Mouse (Mus musculus): Measurements from ENCODE around the gene Pla2g1b.

The Pla2g1b gene

DNA sequence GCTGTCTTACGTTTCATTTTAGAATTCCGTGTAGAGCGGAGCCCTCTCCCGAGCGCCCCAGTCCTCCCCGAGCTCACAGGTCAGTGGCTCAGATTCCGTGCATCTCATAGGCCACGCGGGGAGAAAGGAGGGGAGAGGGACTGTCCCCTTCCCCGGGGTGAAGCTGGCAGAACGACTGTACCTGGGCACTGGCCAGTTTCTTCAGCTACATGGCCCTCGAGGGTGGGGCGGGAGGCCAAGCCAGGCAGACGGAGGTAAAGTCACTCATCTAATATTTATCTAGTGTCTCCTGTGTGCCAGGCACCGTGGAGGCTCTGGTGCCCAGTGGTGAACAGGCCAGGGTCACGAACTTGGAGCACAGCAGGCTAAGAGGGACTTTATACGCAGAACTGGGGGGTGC, 19.0 kb upstream of the Pla2g1b start:
- DNase-seq: no peak

DNA sequence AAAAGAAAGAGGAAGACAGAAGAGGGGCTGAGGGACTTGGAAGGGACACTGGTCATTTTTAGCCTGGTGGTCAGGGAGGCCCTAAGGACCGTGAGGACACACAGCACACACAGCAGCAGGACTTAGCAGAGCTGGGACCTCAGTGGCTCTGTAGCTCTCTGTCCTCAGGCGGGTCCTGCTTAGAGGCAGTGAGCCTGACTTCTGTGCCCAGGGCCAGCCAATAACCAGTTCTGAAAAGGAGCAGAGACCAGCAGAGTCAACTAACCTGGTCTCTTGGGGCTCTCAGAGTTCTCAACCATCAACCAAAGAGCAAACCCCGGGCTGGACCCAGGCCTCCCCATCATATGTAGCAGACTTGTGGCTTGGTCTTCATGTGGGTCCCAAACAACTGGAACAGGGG, 16.8 kb upstream of the Pla2g1b start:
- DNase-seq: no peak

DNA sequence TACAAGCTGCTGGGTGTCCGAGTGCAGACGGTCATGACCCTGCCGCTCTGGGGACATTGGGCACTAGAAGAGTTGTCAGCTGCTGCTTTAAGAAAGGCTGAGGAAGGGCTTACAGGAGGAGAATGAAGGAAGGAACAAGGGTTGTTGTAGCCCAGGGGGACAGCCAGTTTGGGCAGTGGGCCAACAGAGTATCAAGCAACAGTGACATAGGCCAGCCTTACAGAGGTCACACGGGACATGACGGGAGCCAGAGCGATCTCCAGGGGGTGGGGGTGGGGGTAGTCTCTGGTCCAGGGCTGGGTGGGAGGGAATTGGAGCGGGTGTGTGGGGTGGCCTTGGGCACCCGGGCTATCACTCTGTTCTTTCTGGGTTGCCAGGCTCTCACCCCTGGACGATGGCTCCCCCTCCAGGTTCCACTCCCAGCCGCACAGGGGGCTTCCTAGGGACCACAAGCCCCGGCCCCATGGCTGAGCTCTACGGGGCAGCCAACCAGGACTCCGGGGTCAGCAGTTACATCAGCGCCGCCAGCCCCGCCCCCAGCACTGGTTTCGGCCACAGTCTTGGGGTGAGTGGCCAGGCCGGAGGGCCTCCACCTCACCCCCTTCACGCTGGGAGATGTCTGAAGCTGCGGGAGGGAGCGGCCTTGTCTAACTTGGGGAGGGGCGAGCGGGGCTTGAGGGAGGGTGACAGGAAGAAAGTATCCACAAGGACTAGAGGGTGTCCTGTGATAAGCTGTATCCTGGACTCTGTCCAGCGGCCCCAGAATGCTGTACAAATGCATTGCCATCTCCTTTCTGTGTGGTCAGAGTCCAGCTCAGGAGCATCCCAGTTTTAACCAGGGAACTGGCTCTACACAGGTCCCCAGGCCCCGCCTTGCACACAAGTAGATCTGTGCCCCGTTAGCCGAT, 15.4 kb upstream of the Pla2g1b start:
- no peak for DNase-seq

DNA sequence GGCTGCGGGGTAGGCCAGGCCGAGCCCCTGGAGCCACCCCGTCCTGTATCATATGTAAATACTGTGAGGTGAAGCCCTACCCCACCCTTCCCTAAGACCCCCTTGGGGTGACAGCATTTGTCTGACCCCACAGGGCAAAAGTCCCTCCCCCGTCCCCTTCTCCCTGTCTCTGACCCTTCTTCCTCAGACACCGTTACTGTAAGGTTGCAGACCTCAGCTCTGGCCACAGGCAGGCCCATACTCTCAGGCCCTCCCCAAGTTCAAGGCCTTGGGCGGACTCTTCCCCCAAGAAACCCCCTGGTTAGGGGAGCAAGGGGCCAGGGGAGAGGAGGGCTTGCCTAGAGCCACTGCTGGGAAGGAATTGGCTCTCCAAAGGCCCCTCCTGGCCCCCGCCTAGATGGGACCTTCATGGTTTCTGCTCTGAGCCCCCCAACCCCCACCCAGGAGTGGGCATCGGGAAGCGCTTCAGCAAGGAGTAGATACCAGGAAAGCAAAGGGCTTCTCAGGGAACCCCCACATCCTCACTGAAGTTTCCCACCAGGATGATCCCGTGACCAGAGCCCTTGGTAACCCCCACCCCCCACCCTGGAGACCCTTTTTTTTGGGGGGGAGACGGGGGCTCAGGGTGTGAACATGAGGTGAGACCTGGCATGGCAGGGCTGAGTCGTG, 11.5 kb upstream of the Pla2g1b start:
- no peak for DNase-seq

DNA sequence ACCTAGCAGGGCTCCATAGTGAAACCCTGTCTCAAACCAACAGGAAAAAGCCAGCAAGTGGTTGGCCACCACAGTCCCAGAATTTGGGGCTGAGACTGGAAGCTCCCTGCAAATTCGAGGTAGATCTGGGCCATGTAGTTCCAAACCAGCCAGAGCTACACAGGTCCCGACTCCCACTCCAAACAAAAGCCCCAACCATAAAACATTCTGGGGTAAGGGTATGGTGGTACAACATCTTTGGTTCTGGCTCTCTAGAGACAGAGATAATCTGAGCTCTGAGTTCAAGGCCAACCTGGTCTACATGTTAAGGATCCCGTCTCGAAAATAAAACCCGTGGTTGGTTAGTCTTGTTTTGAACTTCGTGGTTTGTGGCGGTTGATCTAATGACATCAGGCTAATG, 10.2 kb upstream of the Pla2g1b start:
- no peak for DNase-seq

DNA sequence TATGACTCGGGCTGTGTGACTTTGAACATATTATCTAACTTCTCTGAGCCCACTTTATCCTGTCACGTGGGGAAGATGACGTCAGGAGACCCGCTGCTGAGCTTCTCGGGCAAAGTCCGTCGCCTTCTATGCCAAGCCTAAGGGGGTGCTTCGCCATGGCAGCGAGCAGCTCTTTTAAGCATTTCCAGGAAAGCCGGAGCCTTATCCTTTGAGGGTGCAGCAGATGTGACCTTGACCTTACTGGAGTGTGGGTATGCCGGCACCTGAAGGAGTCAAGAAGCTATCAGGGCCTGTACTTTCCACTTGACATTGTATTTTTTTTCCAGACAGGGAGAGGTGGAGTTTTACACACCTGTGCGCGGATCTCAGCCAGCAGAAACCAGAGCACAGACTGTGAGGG, 7.1 kb upstream of the Pla2g1b start:
- DNase-seq: no peak

DNA sequence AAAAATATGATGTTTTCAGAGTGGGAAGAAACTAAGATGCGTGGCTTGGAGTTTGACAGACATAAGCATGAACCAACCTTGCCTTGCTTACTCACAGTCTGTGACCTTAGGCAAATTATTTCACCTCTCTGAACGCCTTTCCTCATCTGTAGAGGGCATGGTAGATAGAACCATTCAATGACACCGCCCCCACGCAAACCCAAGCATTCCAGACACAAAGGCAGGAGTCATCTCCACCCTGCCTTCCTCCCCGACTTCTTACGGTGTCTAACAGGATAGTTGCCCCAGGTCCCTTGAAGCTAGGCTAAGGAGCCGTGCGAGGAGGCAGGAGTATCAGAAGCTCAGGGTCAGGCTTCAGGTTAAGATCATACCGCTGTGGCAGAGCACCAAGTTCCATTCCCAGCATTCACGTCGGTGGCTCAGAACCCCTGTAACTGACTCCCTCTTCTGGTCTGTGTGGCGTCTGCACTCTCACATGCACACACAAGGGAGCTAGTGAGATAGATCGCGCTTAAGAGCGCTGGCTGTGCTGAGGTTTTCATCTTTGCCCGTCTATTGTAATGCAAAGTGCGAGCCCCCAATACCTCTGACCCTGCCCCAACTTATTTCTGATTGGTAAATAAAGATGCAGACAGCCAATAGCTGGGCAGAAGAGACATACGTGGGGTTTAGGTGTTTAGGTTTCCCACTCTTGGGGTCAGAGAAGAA, 1.5 kb upstream of the Pla2g1b start:
- DNase-seq: no peak

DNA sequence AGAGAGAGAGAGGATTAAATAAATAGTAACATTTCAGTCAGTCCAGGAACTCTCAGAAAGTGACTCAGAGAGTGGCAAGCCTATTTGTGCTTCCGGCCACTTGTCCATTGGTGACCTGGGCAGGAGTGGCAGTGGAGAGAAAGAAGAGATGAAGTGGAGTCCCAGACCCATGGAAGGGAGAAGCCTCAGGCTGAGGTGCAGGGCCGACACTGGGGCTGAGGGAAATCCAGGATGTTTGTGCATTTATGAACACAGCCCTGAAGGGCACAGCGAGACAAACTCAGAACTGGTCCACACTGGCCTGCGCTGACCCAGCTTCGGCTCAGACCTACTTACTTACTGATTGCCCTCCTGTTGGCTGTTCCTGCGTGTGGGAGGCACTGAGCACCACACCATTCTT, 3.7 kb downstream of the Pla2g1b start:
- peak; percentile 46 for DNase-seq

DNA sequence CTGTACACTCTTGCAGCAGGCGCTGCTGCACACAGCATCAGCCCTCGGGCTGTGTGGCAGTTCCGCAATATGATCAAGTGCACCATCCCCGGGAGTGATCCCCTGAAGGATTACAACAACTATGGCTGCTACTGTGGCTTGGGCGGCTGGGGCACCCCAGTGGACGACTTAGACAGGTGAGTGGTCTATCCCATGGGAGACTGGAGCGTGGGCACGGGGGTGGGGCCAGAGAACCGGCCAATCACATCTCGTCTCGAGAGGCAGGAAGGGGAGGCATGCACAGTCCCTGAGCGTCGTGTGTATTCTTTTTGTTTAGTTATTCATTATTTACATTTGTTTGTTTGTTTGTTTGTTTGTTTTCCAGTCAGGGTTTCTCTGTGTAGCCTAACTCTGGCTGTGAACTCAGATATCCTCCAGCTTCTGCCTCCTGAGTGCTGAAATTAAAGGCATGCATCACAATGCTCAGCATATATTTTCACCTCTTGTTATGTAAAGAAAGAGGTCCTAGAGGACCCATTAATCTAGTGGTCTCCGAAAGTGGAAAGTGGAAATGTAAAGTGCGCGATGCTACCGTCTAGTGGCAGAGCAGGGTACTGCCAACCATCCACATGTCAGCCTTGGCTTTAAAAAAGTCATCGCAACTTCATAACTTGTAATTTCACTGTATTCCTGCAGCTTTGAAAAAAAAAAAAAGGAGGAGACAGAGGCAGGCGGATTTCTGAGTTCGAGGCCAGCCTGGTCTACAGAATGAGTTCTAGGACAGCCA, 4.9 kb downstream of the Pla2g1b start:
- DNase-seq: peak; percentile 77

DNA sequence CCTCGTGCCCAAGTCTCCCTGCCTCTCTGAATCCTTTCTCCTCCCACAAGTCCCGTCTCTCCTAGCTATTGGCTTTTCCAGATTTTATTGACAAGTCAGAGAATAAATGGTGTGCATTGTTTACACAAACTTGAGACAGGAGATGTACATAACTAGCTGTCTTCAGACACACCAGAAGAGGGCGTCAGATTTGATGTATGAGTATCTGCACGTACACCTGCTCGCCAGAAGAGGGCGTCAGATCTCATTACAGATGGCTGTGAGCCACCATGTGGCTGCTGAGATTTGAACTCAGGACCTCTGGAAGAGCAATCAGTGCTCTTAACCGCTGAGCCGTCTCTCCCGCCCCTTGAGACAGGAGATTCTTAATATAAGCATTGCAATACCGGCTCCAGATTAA, 7.1 kb downstream of the Pla2g1b start:
- DNase-seq: no peak

DNA sequence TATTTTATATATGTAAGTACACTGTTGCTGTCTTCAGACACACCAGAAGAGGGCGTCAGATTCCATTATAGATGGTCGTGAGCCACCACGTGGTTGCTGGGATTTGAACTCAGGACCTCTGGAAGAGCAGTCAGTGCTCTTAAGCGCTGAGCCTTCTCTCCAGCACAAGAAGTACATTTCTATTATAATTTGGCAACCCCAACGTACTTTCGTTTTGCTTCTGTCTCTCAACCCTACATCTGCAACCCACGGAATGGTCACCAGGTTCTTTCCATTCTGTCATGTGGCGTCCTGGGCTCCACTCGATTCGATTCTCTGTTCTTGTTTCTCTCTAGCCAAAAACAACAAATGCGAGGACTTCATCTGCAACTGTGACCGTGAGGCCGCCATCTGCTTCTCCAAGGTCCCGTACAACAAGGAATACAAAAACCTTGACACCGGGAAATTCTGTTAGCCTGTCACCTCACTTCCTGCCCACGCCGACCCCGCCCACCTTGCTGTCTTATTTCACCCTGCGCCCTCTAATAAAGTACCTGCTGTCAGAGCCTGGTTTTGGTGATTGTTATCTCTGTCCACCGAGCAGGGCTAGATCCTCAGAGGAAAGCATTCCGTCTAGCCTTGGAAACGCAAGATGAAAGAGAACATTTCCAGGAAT, 8.2 kb downstream of the Pla2g1b start:
- no peak for DNase-seq

DNA sequence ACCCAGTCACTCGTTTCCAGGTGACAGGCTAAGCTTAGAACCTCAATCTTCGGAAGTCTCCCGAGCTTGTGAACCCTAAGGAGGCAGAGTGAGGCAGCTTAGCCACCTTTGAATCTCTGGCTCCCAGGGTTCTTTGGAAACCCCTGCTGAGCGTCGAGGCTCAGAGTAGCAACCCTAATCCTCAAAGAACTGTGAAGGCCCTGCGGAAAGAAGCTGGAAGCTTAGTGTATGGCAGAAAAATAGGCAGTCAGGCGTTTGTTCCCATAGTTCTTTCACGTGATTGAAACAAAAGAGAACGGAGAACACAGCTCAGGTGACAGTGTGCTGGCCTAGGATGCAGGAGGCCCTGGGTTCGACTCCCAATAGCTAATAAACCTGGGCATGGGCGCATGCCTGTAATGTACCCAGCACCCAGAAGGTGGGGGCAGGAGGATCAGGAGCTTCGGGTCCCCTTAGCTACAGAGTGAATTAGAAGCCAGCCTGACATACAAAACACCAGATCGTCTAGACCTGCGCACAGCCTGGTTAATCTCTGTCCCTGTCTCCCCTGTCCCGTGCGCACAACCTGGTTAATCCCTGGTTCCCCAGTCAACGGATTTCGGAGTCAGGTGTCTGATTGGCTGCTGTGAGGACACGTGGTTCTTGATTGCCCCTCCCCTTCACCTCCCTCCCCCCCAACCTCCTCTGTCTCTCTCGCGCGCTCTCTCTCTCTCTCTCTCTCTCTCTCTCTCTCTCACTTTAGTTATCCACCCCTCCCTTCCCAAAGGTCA, 9.5 kb downstream of the Pla2g1b start:
- DNase-seq: peak; percentile 62

DNA sequence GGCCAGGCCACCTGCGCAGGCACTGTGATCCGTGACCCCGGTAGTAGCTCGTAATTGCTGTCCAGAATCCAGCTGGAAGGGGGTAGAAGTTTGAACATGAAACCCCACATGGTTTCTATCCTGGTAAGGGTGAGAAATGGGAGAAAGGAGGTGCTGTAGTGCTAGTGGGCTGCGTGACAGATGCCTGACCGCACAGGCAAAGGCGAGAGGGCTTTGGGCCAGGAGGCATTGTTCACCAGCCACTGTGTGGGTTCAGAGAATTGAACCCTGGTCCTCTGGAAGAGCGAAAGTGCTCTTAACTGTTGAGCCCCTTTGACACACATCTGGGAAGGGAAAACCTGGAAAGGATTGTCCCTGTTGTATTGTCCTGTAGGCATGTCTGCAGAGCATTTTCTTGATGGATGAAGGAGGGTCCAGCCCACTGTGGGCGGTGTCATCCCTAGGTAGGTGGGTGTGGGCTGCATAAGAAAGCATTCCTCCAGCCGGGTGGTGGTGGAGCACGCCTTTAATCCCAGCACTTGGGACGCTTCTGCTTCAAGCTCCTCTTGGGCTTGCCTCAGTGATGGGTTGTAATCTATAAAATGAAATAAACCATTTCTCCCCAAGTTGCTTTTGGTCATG, 10.2 kb downstream of the Pla2g1b start:
- no peak for DNase-seq

DNA sequence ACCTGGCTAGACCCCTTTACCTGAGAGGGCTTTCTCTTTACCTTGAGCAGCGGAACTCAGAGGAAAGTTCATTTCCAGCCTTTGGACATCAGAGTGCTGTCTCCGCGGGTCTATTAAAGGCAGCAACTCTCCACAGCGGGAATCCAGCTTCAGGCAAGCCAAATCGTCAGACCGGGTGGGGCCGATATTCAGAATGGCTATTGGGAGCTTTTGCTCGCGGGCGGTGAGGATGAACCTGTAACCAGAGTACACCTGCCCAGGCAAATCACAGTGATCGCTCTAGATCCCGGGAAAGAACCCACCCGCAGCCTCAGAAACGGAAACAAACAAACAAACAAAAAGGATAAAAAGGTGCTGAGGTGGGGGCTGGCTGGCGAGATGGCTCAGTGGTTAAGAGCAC, 13.5 kb downstream of the Pla2g1b start:
- no peak for DNase-seq

DNA sequence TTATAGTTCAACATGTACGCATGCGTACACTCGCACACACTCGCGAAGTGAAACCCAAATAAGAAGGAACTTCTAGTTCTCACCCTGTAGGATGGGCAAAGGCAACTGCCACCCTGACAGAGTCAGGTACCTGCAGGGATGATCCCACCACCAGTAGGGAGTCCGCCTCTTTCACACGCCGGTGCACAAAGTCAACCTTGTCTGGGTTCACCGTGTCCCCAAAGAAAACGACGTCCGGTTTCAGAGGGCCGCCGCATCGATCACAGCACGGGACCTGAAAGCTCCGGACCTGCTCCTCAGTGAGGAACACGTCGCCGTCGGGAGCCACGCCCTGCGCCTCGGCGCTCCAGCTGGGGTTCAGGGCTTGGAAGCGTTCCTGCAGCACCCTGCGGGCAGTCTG, 14.0 kb downstream of the Pla2g1b start:
- peak; percentile 35 for DNase-seq

DNA sequence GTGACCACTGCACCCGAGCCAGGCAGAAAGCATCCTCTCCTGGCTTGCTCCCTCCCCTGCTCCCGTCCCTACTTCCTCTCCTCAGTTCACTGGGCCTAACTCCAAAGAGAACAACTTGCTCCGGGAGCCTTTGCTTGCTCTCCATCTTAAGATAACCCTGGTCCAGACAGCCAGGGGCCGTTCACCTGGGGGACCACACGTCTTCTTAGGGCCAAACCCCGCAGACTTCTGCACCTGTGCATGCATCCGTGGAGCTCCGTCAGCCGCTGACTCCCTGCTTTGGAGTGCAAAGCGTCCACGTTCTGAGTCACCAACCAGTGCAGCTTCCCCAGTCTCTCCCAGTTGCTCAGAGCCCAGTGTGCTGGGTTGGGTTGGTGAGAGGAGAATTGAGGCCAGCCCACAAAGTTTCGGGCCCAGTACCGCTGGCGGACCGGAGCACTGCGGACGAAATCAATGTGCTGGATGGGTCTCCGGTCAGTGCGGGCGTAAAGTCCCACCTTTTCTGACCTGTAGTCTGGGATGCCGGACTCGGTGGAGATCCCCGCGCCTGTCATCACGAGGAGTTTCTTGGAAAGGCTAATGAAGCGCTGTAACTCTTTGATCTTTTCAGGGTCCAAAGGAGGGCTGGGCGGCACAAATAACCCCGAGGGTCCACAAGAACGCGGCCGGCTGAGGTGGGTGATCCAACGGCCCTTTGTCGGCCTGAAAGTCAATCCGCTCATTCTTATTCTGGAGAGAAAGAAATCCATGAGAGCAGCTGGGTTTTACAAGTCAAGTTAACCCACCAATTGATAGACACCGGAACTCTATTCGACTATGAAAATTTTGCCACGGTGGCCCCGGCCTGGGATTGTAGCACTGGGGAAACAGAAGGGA, 16.6 kb downstream of the Pla2g1b start:
- DNase-seq: no peak

DNA sequence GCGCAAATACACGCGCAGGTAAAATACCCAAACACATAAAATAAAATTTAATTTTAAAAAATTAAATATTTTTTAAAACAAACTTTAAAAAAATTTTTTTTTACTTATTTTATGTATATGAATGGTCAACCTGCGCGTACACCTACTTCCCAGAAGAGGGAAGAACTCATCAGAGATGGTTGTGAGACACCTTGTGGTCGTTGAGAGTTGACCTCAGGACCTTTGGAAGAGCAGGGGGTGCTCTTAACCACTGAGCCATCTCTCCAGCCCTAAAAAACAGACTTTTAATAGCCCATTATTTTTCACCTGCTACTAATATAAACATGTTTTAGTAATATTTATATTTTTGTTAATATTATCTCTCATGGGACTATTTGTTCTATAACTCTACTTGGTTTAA, 17.3 kb downstream of the Pla2g1b start:
- no peak for DNase-seq

DNA sequence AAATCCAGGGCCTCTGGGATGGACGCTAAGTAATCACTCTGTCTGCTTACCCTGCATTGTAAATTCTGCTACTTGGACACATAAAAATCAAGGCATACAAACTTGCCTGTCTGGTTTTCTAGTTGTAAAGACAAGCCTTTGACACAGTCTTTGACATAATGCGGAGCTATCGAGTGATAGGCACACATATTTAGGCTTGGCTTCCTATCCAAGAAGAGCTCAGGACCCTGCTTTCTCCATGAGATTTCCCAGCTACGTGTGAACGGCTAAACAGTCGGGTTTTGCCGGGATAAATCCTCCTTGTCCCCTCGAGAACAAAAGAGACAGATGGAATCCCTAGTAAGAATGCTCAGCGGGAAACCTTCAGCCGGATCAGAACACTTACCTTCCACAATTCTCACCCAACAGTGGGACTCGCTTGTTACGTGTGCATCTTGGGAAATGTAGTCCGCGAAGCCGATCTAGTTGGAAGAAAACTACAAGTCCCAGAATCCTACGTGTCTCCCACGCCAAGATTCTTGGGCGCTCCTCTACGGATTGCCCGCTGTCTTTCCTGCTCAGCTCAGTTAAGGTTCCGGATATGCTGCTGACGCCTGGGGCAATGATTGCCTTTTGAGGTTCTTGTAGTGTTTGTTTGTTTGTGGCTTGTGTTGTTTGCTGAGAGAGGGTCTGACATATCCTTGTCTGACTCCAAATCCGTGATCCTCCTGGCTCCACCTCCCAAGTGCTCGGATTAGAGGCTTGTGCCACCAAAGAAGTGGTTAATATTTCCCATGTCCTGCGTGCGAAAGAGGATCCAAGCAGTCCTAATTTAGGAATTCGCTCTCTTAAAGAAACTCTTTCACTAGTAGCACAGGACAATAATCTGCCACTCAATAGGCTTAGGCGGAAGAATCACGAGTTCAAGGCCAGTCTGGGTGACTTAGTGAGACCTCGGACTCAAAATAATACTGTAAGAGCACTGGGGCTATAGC, 18.2 kb downstream of the Pla2g1b start, which contains the start of gene Sirt4:
Gene Sirt4, minus strand, starts transcription at position 779 of the 974 bp plus-strand sequence.
- DNase-seq: peak; percentile 86

DNA sequence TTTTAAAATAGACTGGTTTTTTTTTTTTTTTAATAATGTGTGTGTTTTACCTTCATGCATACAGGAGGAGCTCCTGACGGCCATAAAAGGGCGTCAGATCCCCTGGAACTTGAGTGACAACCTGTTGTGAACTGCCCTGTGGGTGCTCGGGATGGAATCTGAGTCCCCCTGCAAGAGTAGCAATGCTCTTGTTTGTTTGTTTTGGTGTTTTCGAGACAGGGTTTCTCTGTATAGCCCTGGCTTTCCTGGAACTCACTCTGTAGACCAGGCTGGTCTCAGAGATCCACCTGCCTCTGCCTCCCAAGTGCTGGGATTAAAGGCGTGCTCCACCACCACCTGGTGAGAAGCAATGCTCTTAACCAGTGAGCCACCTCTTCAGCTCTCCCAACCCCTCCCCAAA, 18.9 kb downstream of the Pla2g1b start:
- DNase-seq: no peak
